Mouse (Mus musculus) midbrain, postnatal 0 days (tissue): ENCODE data around the gene Selenof. TPM values are rescaled to one million over a fixed set of nuclear protein-coding genes. Genes with fewer than 3 reads are reported as not detected.

Source experiments
- ATAC-seq: fragments of 200-750 bp; cut with Nextera tagmentation; 2 replicates; pipeline ENCODE4 v1.8.0; 2017; ENCODE audit warnings: moderate number of reproducible peaks, mild to moderate bottlenecking, moderate TSS enrichment, moderate library complexity; ENCODE audit not compliant: low FRiP score
- DNase-seq: peaks from one replicate; pipeline ENCODE4 v3.0.0-alpha.2; 2015; ENCODE audit warnings: low spot score
- H3K27ac ChIP-seq: fragments of 300-500 bp; sonication (generic); 2 replicates; pipeline ENCODE4 v1.5.1; 2014; ENCODE audit warnings: low read depth, mild to moderate bottlenecking, low read length, mixed read lengths
- H3K27me3 ChIP-seq: fragments of 300-500 bp; sonication (generic); 2 replicates; pipeline ENCODE4 v1.6.1; 2014; ENCODE audit warnings: low read length, control low read depth, mixed read lengths; ENCODE audit not compliant: insufficient read depth
- H3K36me3 ChIP-seq: fragments of 300-500 bp; sonication (generic); 2 replicates; pipeline ENCODE4 v1.6.1; 2014; ENCODE audit warnings: low read length, control low read depth, mixed read lengths; ENCODE audit not compliant: insufficient read depth
- H3K4me1 ChIP-seq: fragments of 300-500 bp; sonication (generic); 2 replicates; pipeline ENCODE4 v1.6.1; 2014; ENCODE audit warnings: mild to moderate bottlenecking, control low read depth, antibody characterized with exemption, low read length, mixed read lengths; ENCODE audit not compliant: insufficient read depth
- H3K4me2 ChIP-seq: fragments of 300-500 bp; sonication (generic); 2 replicates; pipeline ENCODE4 v1.6.1; 2014; ENCODE audit warnings: low read depth, mild to moderate bottlenecking, low read length, mixed read lengths; ENCODE audit not compliant: poor library complexity, severe bottlenecking
- H3K4me3 ChIP-seq: fragments of 300-500 bp; sonication (generic); 2 replicates; pipeline ENCODE4 v1.5.1; 2014; ENCODE audit warnings: low read depth, mild to moderate bottlenecking, low read length, moderate library complexity
- H3K9ac ChIP-seq: fragments of 300-500 bp; sonication (generic); replicated peaks from 2 replicates; pipeline ENCODE4 v1.6.1; 2014; ENCODE audit warnings: mild to moderate bottlenecking, low read length, moderate library complexity, mixed read lengths; ENCODE audit not compliant: poor library complexity, severe bottlenecking
- H3K9me3 ChIP-seq: fragments of 300-500 bp; sonication (generic); 2 replicates; pipeline ENCODE4 v1.6.1; 2016; ENCODE audit warnings: low read length, control low read depth
- CTCF ChIP-seq: IDR thresholded peaks from 2 replicates; pipeline ENCODE4 v1.5.1; 2016; ENCODE audit warnings: antibody characterized with exemption, mild to moderate bottlenecking
- WGBS: fragments of 180-500 bp; shearing (Covaris S2); extraction: QIAGEN DNeasy Blood & Tissue Kit; methylation state at CpG from one replicate; pipeline ENCODE4 v1.1.7; 2014; 5-methylcytosine and 5-hydroxymethylcytosine counted together
- polyA plus RNA-seq: library from polyadenylated mRNA; unstranded; fragments of >200 nt; fragmentation: Nextera tagmentation; extraction: Ambion mirVana; gene quantifications from 2 replicates; pipeline ENCODE4 v1.2.1, GENCODE M21; 2015
- total RNA-seq: library from RNA; depleted of rRNA; stranded (reverse); fragments of >200 nt; gene quantifications from 2 replicates; pipeline ENCODE4 v1.2.3, GENCODE M21; 2014; rRNA removed

Selenof gene
- total RNA-seq (287 and 293 TPM in 2 replicates), polyA plus RNA-seq (596 and 650 TPM in 2 replicates)

DNA sequence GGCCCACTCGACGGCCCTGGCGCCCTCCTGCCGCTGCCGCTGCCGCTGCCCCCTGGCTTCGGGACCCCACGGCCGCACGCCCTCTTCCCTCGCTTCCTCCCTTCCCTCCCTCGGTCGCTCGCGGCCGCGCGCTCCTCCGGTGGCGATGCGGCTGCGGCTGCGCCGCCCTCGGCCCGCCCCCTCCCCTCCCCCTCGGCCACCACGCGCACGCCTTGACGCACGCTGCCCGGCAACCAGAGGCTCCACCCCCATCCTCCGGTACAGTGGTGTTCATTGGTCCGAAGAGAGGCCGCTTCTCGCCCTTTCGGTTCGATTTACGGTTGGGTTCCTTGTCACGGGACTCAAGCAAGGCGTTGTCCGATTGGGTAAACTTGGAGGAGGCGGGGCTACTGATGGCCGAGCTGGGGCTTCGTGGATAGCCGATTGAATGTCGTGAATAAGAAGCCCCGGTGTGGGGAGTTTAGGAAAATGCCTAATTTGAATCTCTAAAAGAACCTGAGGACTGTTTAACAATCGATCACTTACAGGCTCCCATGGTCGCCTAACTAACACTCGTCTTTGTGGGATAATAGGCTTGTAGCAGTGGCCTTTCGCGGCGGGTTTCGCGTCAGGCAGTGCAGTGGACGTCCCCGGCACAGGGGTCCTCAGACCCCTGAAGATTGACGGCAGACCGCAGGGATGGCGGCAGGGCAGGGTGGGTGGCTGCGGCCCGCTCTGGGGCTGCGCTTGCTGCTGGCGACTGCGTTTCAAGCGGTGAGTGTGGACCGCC is at the start of gene Selenof, which contains the start of gene Hs2st1:
TSS of gene Selenof (plus strand) at position 258 of the 769 bp plus-strand sequence.
TSS of gene Hs2st1 (minus strand) at position 135 of the 769 bp plus-strand sequence.
- H3K27me3 ChIP-seq, result no peaks in the 10 kb centered on the region
- no peaks in the 10 kb centered on the region for H3K9me3 ChIP-seq

DNA sequence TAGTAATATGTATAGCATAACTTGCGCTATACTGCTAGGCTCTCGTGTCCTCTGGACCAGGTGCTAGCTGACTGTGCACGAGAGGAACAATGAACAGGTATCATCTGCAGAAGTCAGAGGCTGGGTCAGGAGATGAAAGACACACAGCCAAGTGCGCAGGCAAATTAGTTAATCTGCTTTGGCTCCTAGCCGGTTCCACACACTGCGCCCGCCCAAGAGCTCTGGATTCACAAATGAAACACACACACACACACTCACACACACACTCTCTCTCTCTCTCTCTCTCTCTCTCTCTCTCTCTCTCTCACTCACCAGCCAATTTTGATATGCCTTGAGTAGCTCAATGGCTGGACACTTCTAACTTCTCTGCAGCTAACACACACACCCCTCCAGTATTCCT is 42.2 kb upstream of the Selenof start:
- no peak for TF ChIP-seq CTCF
- no peaks in the 10 kb centered on the region for H3K36me3 ChIP-seq
- ATAC-seq (no peak), DNase-seq (no peak)
- no peak overlapping the region for H3K9ac ChIP-seq
- no peaks in the 10 kb centered on the region for H3K9me3 ChIP-seq
- peaks cover 5% of the 10 kb centered on the region; the same call in 1 of the 2 replicates for H3K4me1 ChIP-seq
- WGBS, result 86% methylated on average over 7 of the region's 7 CpGs
- H3K27ac ChIP-seq, result no peak overlapping the region
- H3K4me3 ChIP-seq, result no peak overlapping the region
- H3K4me2 ChIP-seq, result no peak overlapping the region
- no peaks in the 10 kb centered on the region for H3K27me3 ChIP-seq

More for the DNA sequence above, at the start of gene Selenof, which contains the start of gene Hs2st1:
- H3K4me2 ChIP-seq, result peak within 1 kb of the TSS; percentile 79
- peak; percentile 39 for TF ChIP-seq CTCF
- H3K27ac ChIP-seq, result peak within 1 kb of the TSS; percentile 98
- peak within 1 kb of the TSS; percentile 96 for H3K9ac ChIP-seq
- H3K36me3 ChIP-seq, result 0 out of 2 replicates have a peak, but pooled peaks cover 3% of the 10 kb centered on the region
- 3% methylated on average over 55 of the region's 69 CpGs for WGBS
- ATAC-seq (peak; percentile 99), DNase-seq (peak; percentile 100)
- H3K4me1 ChIP-seq, result peaks cover 10% of the 10 kb centered on the region; the same call in 1 of the 2 replicates
- peak within 1 kb of the TSS; percentile 90 for H3K4me3 ChIP-seq

DNA sequence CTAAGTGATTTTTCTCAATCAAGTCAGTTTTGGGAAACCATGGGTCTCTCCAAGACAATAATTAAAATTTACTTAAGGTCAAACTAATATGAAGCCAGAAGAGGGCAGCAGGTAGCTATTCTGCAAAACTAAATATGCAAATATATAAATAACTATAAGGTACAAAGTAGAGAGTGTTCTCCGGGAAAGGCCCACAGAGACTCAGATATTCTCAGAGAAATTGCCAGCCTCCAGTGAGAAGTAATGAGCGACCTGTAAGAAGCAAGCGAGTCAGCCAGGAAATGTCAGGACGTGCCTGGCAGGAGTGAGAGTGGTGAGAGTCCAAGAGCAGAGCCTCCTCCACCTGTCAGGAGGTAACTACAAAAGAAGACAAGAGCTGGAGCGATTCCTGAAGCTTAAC is 39.1 kb upstream of the Selenof start:
- no peak overlapping the region for H3K27ac ChIP-seq
- DNase-seq (peak; percentile 49), ATAC-seq (no peak)
- H3K36me3 ChIP-seq, result no peaks in the 10 kb centered on the region
- no peaks in the 10 kb centered on the region for H3K27me3 ChIP-seq
- H3K4me2 ChIP-seq, result no peak overlapping the region
- 33% methylated on average over 5 of the region's 5 CpGs for WGBS
- H3K9me3 ChIP-seq, result no peaks in the 10 kb centered on the region
- H3K4me1 ChIP-seq, result peaks cover 5% of the 10 kb centered on the region; the same call in 1 of the 2 replicates
- TF ChIP-seq CTCF, result peak; percentile 66
- no peak overlapping the region for H3K9ac ChIP-seq
- no peak overlapping the region for H3K4me3 ChIP-seq

DNA sequence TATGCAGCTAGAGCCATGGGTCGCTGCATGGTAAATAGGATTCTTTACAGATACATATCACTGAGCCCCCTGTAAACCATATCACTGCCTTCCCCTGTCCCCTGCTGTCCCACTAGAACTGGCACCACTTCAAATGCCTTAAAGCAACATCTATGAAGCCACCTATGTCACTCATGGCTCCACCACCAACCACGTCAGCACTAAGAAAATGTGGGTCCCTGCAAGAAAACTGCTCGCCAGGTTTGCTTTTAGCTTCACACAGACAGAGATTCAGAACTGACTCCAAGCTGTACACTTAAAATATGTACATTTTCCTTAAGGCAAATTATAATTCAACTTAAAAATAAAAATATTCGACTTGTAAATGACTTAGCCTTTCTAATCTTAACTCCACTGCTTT is 35.0 kb upstream of the Selenof start:
- H3K27me3 ChIP-seq, result no peaks in the 10 kb centered on the region
- TF ChIP-seq CTCF, result no peak
- 92% methylated on average over 4 of the region's 4 CpGs for WGBS
- H3K4me2 ChIP-seq, result no peak overlapping the region
- peaks cover 5% of the 10 kb centered on the region; the same call in 1 of the 2 replicates for H3K4me1 ChIP-seq
- ATAC-seq (no peak), DNase-seq (no peak)
- H3K36me3 ChIP-seq, result no peaks in the 10 kb centered on the region
- no peak overlapping the region for H3K27ac ChIP-seq
- H3K9ac ChIP-seq, result no peak overlapping the region
- H3K9me3 ChIP-seq, result no peaks in the 10 kb centered on the region
- H3K4me3 ChIP-seq, result no peak overlapping the region

DNA sequence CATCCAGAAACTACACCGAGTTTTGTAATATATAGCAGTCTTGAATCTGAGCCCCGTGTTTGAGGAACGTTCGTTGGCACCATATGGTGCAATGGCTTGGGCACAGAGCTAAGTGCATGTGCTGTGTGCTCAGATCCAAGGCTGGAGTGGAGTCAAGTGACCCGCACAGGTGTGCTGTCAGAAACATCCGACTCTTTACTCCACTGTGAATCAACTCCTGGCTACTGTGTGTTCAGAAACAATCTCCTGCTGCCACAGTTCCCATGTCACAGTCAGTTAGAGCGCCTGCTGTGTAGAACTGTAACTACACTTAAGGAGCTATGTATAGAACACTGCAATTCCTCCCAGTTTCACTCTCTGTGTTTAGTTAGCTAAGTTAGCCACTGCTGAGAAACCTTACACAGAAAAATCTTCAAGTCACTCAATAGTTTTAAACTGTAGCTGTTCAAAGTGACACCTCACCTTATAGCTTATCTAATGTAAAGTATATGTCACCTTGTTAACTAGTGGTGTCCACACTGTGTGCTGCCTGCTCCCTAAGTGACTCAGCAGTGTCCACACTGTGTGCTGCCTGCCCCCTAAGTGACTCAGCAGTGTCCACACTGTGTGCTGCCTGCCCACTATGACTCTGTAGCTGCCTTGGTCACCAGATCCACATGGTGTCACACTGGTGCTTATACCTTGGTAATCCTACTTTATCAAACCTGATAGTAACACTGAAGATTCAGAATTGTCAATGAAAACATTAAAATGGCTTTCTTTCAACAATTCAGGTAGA is 32.8 kb upstream of the Selenof start:
- no peaks in the 10 kb centered on the region for H3K4me1 ChIP-seq
- H3K4me3 ChIP-seq, result no peak overlapping the region
- no peak overlapping the region for H3K27ac ChIP-seq
- DNase-seq, result no peak
- no peak for TF ChIP-seq CTCF
- WGBS, result 85% methylated on average over 7 of the region's 7 CpGs
- H3K9ac ChIP-seq, result no peak overlapping the region
- no peaks in the 10 kb centered on the region for H3K27me3 ChIP-seq
- no peak for ATAC-seq
- H3K9me3 ChIP-seq, result no peaks in the 10 kb centered on the region
- no peak overlapping the region for H3K4me2 ChIP-seq
- H3K36me3 ChIP-seq, result no peaks in the 10 kb centered on the region
